Mouse (Mus musculus) ES-E14 (cell line): ENCODE data around the gene Skap1.

Experiments used
- CHD2 ChIP-seq: IDR thresholded peaks from 2 replicates; pipeline ENCODE4 v1.6.1; 2014; ENCODE audit warnings: mild to moderate bottlenecking, low read depth, low read length, inconsistent platforms
- HCFC1 ChIP-seq: IDR thresholded peaks from 2 replicates; pipeline ENCODE4 v1.6.1; 2012; ENCODE audit warnings: low read length, inconsistent platforms, borderline replicate concordance; ENCODE audit not compliant: insufficient read depth
- MAFK ChIP-seq: IDR thresholded peaks from 2 replicates; pipeline ENCODE4 v1.6.1; 2014; ENCODE audit warnings: mild to moderate bottlenecking, low read depth, low read length, inconsistent platforms; ENCODE audit not compliant: insufficient read depth
- ZC3H11A ChIP-seq: IDR thresholded peaks from 2 replicates; pipeline ENCODE4 v1.6.1; 2012; ENCODE audit warnings: low read depth, mild to moderate bottlenecking, inconsistent platforms, low read length, borderline replicate concordance
- ZNF384 ChIP-seq: IDR thresholded peaks from 2 replicates; pipeline ENCODE4 v1.6.1; 2012; ENCODE audit warnings: low read depth, low read length, inconsistent platforms

DNA sequence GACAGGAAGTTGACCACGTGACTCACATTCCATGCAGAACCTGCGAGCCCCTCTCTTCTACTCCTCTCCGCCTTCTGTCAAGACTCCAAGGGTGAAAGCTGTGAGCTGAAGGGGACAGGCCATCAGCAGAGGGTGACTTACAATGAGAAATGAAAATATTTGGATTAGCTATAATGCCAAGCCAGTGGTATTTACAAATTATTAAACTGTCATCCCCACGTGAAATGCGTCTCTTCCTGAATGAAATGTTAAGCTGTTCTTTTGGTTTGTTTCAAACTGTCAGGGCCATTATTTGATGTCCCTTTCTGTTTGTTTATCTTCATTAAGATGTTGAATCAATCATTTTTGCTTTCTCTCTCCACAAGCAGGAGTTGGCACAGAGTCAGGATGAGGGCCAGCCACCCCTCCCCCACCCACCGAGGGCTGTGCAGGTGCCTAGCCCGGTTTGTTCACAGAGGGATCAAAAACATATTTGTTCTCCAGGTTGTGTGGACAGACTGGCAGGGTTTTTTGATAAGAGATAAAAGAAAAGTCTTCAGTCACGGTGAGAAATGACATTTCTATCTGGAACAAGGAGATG lies 210.5 kb downstream of the Skap1 start:
- TF ChIP-seq ZNF384 (no peak), ZC3H11A (no peak), CHD2 (no peak), MAFK (no peak), HCFC1 (no peak)
